Mouse (Mus musculus) testis, adult 2 months (tissue): ENCODE measurements around the gene Aox3.

Experiments
- CTCF ChIP-seq: fragments of 200-500 bp; IDR thresholded peaks from 2 replicates; pipeline ENCODE4 v1.5.1; 2012; ENCODE audit warnings: low read depth, mild to moderate bottlenecking, inconsistent platforms, low read length, moderate library complexity; ENCODE audit not compliant: control insufficient read depth, insufficient read depth, insufficient replicate concordance
- POLR2A ChIP-seq: fragments of 200-500 bp; IDR thresholded peaks from 2 replicates; pipeline ENCODE4 v1.6.1; 2012; ENCODE audit warnings: low read depth, mild to moderate bottlenecking, inconsistent platforms, low read length, moderate library complexity; ENCODE audit not compliant: control insufficient read depth

DNA sequence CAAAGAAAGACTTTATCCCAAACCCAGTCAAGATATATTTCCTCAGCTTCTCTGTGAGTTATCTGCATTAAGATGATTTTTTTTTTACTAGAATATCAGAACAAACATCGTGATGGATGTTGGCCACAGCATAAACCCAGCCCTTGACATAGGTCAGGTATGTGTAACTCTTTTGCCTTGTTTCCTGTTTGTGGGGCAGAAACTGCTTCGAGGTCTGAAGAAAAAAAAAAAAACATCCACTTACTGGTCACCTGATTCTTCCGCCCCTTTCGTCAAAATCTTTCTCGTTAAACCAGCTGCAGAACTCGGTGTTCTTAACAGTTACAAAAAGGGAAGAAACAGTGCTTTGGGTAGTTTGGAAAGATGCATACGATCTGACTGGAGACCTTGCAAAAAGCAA, 10.4 kb upstream of the Aox3 start:
- TF ChIP-seq CTCF = no peak
- TF ChIP-seq POLR2A = no peak
